Mouse (Mus musculus) limb, embryonic 15.5 days (tissue): ENCODE data around the gene Alyref2. TPM values are rescaled to one million over a fixed set of nuclear protein-coding genes. Genes with fewer than 3 reads are reported as not detected.
A peak's percentile ranks its signal among the peaks of the same experiment; 100 is the strongest.
"Not testable (repeated sequence)": the region's sequence is repeated elsewhere in the genome, so short reads cannot be mapped to it uniquely, and the experiment has no call there.

Experiments used
- ATAC-seq: fragments of 200-750 bp; cut with Nextera tagmentation; 2 replicates; pipeline ENCODE4 v1.8.0; 2017; ENCODE audit warnings: low read depth, moderate TSS enrichment; ENCODE audit not compliant: insufficient number of reproducible peaks, low FRiP score, low TSS enrichment
- H3K27ac ChIP-seq: fragments of 300-500 bp; sonication (generic); 2 replicates; pipeline ENCODE4 v1.5.1; 2015; ENCODE audit warnings: moderate library complexity, mild to moderate bottlenecking, inconsistent platforms
- H3K27me3 ChIP-seq: fragments of 300-500 bp; sonication (generic); 2 replicates; pipeline ENCODE4 v1.6.1; 2015; ENCODE audit warnings: inconsistent platforms
- H3K36me3 ChIP-seq: fragments of 300-500 bp; sonication (generic); 2 replicates; pipeline ENCODE4 v1.6.1; 2015; ENCODE audit warnings: inconsistent platforms
- H3K4me1 ChIP-seq: fragments of 300-500 bp; sonication (generic); 2 replicates; pipeline ENCODE4 v1.6.1; 2015; ENCODE audit warnings: inconsistent platforms
- H3K4me2 ChIP-seq: fragments of 300-500 bp; sonication (generic); 2 replicates; pipeline ENCODE4 v1.6.1; 2015; ENCODE audit warnings: mild to moderate bottlenecking, inconsistent platforms
- H3K4me3 ChIP-seq: fragments of 300-500 bp; sonication (generic); 2 replicates; pipeline ENCODE4 v1.5.1; 2015; ENCODE audit warnings: mild to moderate bottlenecking, inconsistent platforms
- H3K9ac ChIP-seq: fragments of 300-500 bp; sonication (generic); 2 replicates; pipeline ENCODE4 v1.6.1; 2015; ENCODE audit warnings: inconsistent platforms
- H3K9me3 ChIP-seq: fragments of 300-500 bp; sonication (generic); 2 replicates; pipeline ENCODE4 v1.6.1; 2016; ENCODE audit warnings: inconsistent platforms
- WGBS: fragments of 180-500 bp; shearing (Covaris S2); methylation state at CpG from one replicate; pipeline ENCODE4 v1.1.7; 2015; 5-methylcytosine and 5-hydroxymethylcytosine counted together
- polyA plus RNA-seq: library from polyadenylated mRNA; unstranded; fragments of >200 nt; fragmentation: Nextera tagmentation; extraction: Ambion mirVana; gene quantifications from 2 replicates; pipeline ENCODE4 v1.2.1, GENCODE M21; 2015

The Alyref2 gene
- polyA plus RNA-seq, 1 experiment from 2014 or later = 17.3 TPM

GRCm38 (mm10) chr1:171471941-171472340 is 31.3 kb upstream of the Alyref2 start:
- not testable (repeated sequence) for H3K27me3 ChIP-seq

GRCm38 (mm10) chr1:171473506-171473905 is 29.8 kb upstream of the Alyref2 start:
- H3K4me1 ChIP-seq = no peaks in the 10 kb centered on the region
- H3K9ac ChIP-seq = no peak overlapping the region
- no peak overlapping the region for H3K4me3 ChIP-seq
- 42% methylated on average over 4 of the region's 4 CpGs for WGBS
- no peak overlapping the region for H3K4me2 ChIP-seq
- H3K27ac ChIP-seq = no peak overlapping the region
- no peaks in the 10 kb centered on the region for H3K36me3 ChIP-seq
- H3K9me3 ChIP-seq = no peaks in the 10 kb centered on the region
- no peaks in the 10 kb centered on the region for H3K27me3 ChIP-seq
- ATAC-seq = no peak

More at GRCm38 (mm10) chr1:171471941-171472340, 31.3 kb upstream of the Alyref2 start:
- not testable (repeated sequence) for H3K9ac ChIP-seq, H3K9me3 ChIP-seq, ATAC-seq, H3K4me3 ChIP-seq, H3K4me1 ChIP-seq, H3K4me2 ChIP-seq, H3K36me3 ChIP-seq, H3K27ac ChIP-seq
- WGBS = 92% methylated on average over 8 of the region's 8 CpGs

GRCm38 (mm10) chr1:171473920-171474640 is 29.2 kb upstream of the Alyref2 start:
- H3K9ac ChIP-seq = no peak overlapping the region
- no peaks in the 10 kb centered on the region for H3K36me3 ChIP-seq
- no peak overlapping the region for H3K4me3 ChIP-seq
- no peaks in the 10 kb centered on the region for H3K27me3 ChIP-seq
- WGBS = 63% methylated on average over 9 of the region's 9 CpGs
- no peaks in the 10 kb centered on the region for H3K9me3 ChIP-seq
- H3K4me2 ChIP-seq = no peak overlapping the region
- no peak overlapping the region for H3K27ac ChIP-seq
- ATAC-seq = no peak
- H3K4me1 ChIP-seq = no peaks in the 10 kb centered on the region

GRCm38 (mm10) chr1:171477123-171477522 is 26.2 kb upstream of the Alyref2 start:
- 69% methylated on average over 8 of the region's 8 CpGs for WGBS
- Histone ChIP-seq H3K9ac (no peak overlapping the region), H3K9me3 (no peaks in the 10 kb centered on the region), H3K27ac (peak overlapping the region; percentile 57), H3K4me2 (no peak overlapping the region), H3K36me3 (no peaks in the 10 kb centered on the region), H3K4me3 (no peak overlapping the region), H3K4me1 (no peaks in the 10 kb centered on the region), H3K27me3 (no peaks in the 10 kb centered on the region)
- ATAC-seq = no peak

- WGBS = 57% methylated on average over 27 of the region's 27 CpGs
- peak; percentile 74 for ATAC-seq
- Histone ChIP-seq H3K4me3 (peak overlapping the region; percentile 33), H3K9me3 (no peaks in the 10 kb centered on the region), H3K27me3 (no peaks in the 10 kb centered on the region), H3K4me2 (peak overlapping the region; percentile 36), H3K36me3 (no peaks in the 10 kb centered on the region), H3K4me1 (no peaks in the 10 kb centered on the region), H3K9ac (peak overlapping the region; percentile 23; the same call in 1 of the 2 replicates), H3K27ac (peak overlapping the region; percentile 84)
These were observed 25.3 kb upstream of the Alyref2 start for GRCm38 (mm10) chr1:171477758-171478545.

GRCm38 (mm10) chr1:171478968-171479367 is 24.3 kb upstream of the Alyref2 start:
- no peaks in the 10 kb centered on the region for H3K36me3 ChIP-seq
- no peak overlapping the region for H3K4me3 ChIP-seq
- no peaks in the 10 kb centered on the region for H3K27me3 ChIP-seq
- H3K4me1 ChIP-seq = no peaks in the 10 kb centered on the region
- WGBS = 38% methylated on average over 2 of the region's 2 CpGs
- H3K9me3 ChIP-seq = no peaks in the 10 kb centered on the region
- ATAC-seq = no peak
- no peak overlapping the region; the same call in 1 of the 2 replicates for H3K27ac ChIP-seq
- H3K9ac ChIP-seq = no peak overlapping the region
- H3K4me2 ChIP-seq = no peak overlapping the region

- Histone ChIP-seq H3K27ac (no peak overlapping the region), H3K9me3 (0 out of 2 replicates have a peak, but pooled peaks cover 3% of the 10 kb centered on the region), H3K4me2 (no peak overlapping the region), H3K9ac (no peak overlapping the region), H3K27me3 (no peaks in the 10 kb centered on the region), H3K4me1 (no peaks in the 10 kb centered on the region), H3K36me3 (no peaks in the 10 kb centered on the region), H3K4me3 (no peak overlapping the region)
- 84% methylated on average over 13 of the region's 13 CpGs for WGBS
- ATAC-seq = no peak
These were observed 9.0 kb upstream of the Alyref2 start for GRCm38 (mm10) chr1:171494241-171494640.

- H3K27ac ChIP-seq = no peak overlapping the region
- no peaks in the 10 kb centered on the region for H3K36me3 ChIP-seq
- H3K9me3 ChIP-seq = 0 out of 2 replicates have a peak, but pooled peaks cover 3% of the 10 kb centered on the region
- WGBS = 82% methylated on average over 6 of the region's 6 CpGs
- H3K4me1 ChIP-seq = no peaks in the 10 kb centered on the region
- ATAC-seq = no peak
- H3K4me3 ChIP-seq = no peak overlapping the region
- H3K27me3 ChIP-seq = no peaks in the 10 kb centered on the region
- no peak overlapping the region for H3K4me2 ChIP-seq
- no peak overlapping the region for H3K9ac ChIP-seq
These were observed 7.9 kb upstream of the Alyref2 start for GRCm38 (mm10) chr1:171495371-171495770.

- ATAC-seq = no peak
- no peak overlapping the region for H3K27ac ChIP-seq
- H3K4me2 ChIP-seq = no peak overlapping the region
- H3K36me3 ChIP-seq = no peaks in the 10 kb centered on the region
- WGBS = 76% methylated on average over 5 of the region's 5 CpGs
- no peaks in the 10 kb centered on the region for H3K9me3 ChIP-seq
- no peak overlapping the region for H3K4me3 ChIP-seq
- no peaks in the 10 kb centered on the region for H3K27me3 ChIP-seq
- H3K9ac ChIP-seq = no peak overlapping the region
- peaks cover 7% of the 10 kb centered on the region for H3K4me1 ChIP-seq
These were observed 3.4 kb upstream of the Alyref2 start for GRCm38 (mm10) chr1:171499856-171500255.

- Histone ChIP-seq H3K27ac (peak overlapping the region; percentile 67; the same call in 1 of the 2 replicates), H3K9ac (no peak overlapping the region), H3K4me2 (no peak overlapping the region), H3K9me3 (no peaks in the 10 kb centered on the region), H3K36me3 (no peaks in the 10 kb centered on the region), H3K4me3 (no peak overlapping the region), H3K4me1 (peaks cover 7% of the 10 kb centered on the region), H3K27me3 (no peaks in the 10 kb centered on the region)
- WGBS = 63% methylated on average over 6 of the region's 6 CpGs
- ATAC-seq = no peak
These were observed 2.2 kb upstream of the Alyref2 start for GRCm38 (mm10) chr1:171501016-171501610.

GRCm38 (mm10) chr1:171501636-171502080 is 1.6 kb upstream of the Alyref2 start:
- 4% methylated on average over 5 of the region's 5 CpGs for WGBS
- peaks cover 7% of the 10 kb centered on the region for H3K4me1 ChIP-seq
- H3K27ac ChIP-seq = peak overlapping the region; percentile 67
- peak overlapping the region; percentile 37; the same call in 1 of the 2 replicates for H3K4me2 ChIP-seq
- ATAC-seq = no peak
- H3K36me3 ChIP-seq = no peaks in the 10 kb centered on the region
- H3K9ac ChIP-seq = no peak overlapping the region
- no peaks in the 10 kb centered on the region for H3K9me3 ChIP-seq
- H3K27me3 ChIP-seq = no peaks in the 10 kb centered on the region
- peak overlapping the region; percentile 14; the same call in 1 of the 2 replicates for H3K4me3 ChIP-seq
